Mouse (Mus musculus): ENCODE measurements around the gene Trim11. TPM values are rescaled to one million over a fixed set of nuclear protein-coding genes. Genes with fewer than 3 reads are reported as not detected.

The Trim11 gene
- total RNA-seq, 2 experiments from 2014 or later, result 25.6 to 26.1 TPM

DNA sequence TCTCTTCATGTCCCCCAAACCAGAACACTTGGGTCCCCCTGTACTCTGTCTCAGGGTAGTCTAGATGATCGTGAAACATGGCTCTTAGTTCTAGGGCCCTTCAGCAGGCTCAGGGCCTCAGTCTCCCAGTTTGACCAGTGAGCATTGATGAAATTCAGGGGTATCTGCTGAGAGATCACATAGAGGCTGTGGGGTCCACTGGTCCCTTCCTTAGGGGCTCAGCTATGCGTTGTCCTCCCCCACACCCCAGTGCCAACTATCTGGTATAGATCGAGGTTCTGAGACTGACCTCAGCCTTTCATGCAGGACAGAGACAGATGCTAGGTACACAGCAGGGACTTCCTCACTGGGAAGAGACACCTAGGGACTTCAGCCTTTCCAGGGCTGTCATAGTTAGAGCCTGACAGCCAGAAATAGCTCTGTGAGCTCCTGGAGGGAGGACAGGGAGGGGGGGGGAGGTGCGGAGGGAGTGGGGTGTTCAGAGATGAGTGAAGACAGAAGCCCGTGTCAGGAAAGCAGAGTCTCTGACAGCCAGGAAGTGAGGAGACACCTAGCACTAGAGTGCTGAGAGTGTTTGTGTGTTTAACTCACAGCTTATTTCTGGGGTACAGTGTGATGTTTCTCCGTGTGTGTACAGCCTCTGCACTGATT is 5.9 kb downstream of the Trim11 start:
- no peak for DNase-seq (ENCODE audit: extremely low spot score in 1 of 2, low spot score in 2 of 2)
- no peak for TF ChIP-seq CTCF (IDR thresholded peaks at IDR 0.05)

GRCm38 (mm10) chr11:58984657-58985056 is 6.8 kb downstream of the Trim11 start:
- no peak for DNase-seq (ENCODE audit: extremely low spot score in 1 of 2, low spot score in 2 of 2)
- H3K27ac ChIP-seq, result no peak overlapping the region
- intact Hi-C loops (cut with DNase I), result no loop called here
- TF ChIP-seq CTCF (IDR thresholded peaks at IDR 0.05), result no peak
- no peak overlapping the region for H3K4me3 ChIP-seq

More for the DNA sequence above, 5.9 kb downstream of the Trim11 start:
- Histone ChIP-seq H3K4me3 (no peak overlapping the region), H3K27ac (no peak overlapping the region)
- intact Hi-C loops (cut with DNase I), result no loop called here

GRCm38 (mm10) chr11:58985299-58985917 is 7.5 kb downstream of the Trim11 start:
- intact Hi-C loops (cut with DNase I), result no loop called here
- no peak overlapping the region for H3K4me3 ChIP-seq
- no peak overlapping the region for H3K27ac ChIP-seq
- TF ChIP-seq CTCF (IDR thresholded peaks at IDR 0.05), result no peak
- no peak for DNase-seq (ENCODE audit: extremely low spot score in 1 of 2, low spot score in 2 of 2)

DNA sequence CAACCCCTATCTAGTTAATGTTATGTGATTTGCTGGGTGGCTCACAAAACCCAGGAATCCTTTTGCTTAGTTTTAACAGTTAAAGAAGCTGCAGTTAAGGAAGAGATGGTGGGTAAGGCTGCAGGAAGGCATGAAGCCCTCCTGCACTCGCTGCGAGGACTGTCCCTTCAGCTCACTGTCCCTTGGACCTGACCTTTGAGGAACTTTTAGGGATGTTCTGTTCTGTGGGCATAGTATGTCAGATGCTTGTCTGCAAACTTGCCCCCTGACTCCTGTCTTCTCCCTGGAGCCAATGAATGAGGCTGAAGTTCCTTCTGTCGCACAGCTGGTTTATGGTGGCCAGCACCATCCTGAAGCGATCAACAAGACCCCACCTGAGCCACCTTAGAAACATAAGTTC is 11.3 kb downstream of the Trim11 start:
- intact Hi-C loops (cut with DNase I), result no loop called here
- DNase-seq (ENCODE audit: extremely low spot score in 1 of 2, low spot score in 2 of 2), result no peak
- no peak for TF ChIP-seq CTCF (IDR thresholded peaks at IDR 0.05)

GRCm38 (mm10) chr11:58990141-58990540 is 12.2 kb downstream of the Trim11 start:
- TF ChIP-seq CTCF (IDR thresholded peaks at IDR 0.05), result no peak
- no peak for DNase-seq (ENCODE audit: extremely low spot score in 1 of 2, low spot score in 2 of 2)
- intact Hi-C loops (cut with DNase I), result no loop called here
- H3K27ac ChIP-seq, result no peak overlapping the region
- H3K4me3 ChIP-seq, result no peak overlapping the region

More for the DNA sequence above, 11.3 kb downstream of the Trim11 start:
- Histone ChIP-seq H3K4me3 (no peak overlapping the region), H3K27ac (no peak overlapping the region)

DNA sequence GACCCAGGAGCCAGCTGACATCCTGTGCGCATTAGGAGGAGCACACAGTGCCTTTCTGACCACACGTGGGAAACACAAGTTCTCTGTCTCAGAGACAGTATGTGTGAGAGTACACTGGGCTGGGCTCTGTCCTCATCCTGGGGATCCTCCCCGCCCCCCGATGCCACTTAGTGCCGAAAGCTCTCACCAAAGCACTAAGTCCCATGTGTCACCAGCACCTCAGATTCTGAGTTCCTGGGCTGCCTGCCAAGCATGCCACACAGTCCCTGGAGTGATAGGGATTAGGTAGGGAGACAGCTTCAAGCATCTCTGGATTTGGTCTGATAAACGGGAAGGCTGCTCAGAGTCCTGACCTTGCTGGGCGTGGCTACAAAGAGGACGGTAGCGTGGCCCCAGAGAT is 12.9 kb downstream of the Trim11 start:
- Histone ChIP-seq H3K27ac (no peak overlapping the region), H3K4me3 (no peak overlapping the region)
- intact Hi-C loops (cut with DNase I), result no loop called here
- no peak for TF ChIP-seq CTCF (IDR thresholded peaks at IDR 0.05)
- DNase-seq (ENCODE audit: extremely low spot score in 1 of 2, low spot score in 2 of 2), result no peak

DNA sequence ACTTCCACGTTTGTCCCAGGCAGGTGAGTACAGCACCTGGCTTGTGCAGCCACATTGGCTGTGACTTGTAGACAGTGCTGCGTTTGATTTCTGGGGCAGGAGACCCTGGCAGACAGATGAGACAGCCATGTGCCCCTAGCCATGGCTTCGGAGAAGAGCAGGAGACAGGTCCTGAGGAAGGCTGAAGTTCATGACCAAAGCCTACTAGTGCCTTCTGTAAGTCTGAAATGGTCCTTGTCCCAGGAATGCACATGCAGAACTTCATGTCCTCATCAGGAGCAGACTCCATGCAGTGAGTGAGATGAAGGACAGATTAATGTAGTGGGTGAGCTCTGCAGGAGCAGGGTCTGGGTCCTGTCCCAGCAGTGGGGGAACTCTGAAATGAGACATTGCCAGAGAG is 14.0 kb downstream of the Trim11 start:
- no peak for DNase-seq (ENCODE audit: extremely low spot score in 1 of 2, low spot score in 2 of 2)
- no peak for TF ChIP-seq CTCF (IDR thresholded peaks at IDR 0.05)
- intact Hi-C loops (cut with DNase I), result no loop called here
- Histone ChIP-seq H3K27ac (no peak overlapping the region), H3K4me3 (no peak overlapping the region)

GRCm38 (mm10) chr11:58993091-58993670 is 15.3 kb downstream of the Trim11 start:
- no peak for TF ChIP-seq CTCF (IDR thresholded peaks at IDR 0.05)
- intact Hi-C loops (cut with DNase I), result no loop called here

DNA sequence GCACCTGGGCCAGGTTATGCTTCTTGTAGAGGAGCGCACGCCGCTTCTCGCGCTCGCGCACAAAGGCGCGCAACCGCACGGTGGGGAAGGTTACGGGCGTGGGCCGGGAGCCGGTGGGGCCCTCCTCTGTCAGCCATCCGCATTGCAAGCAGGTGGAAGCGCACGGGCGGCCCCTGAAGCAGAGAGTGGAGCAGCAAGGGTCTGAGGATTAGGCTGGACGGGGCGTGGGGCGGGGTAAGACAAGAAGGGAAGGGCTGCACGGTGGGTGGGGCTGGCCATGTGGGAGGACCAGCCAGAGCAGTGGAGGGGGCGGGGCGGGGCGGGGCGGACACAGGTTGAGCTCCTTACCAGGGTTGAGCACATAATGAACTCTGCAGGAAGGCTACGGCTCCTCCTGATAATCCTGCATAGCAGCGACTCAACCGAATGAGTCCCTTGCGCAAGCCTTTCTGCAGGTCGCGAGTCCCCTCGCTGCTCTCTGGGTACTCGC is 16.5 kb downstream of the Trim11 start:
- H3K27ac ChIP-seq, result no peak overlapping the region
- H3K4me3 ChIP-seq, result peak overlapping the region; percentile 47
- intact Hi-C loops (cut with DNase I), result no loop called here
- TF ChIP-seq CTCF (IDR thresholded peaks at IDR 0.05), result peak; percentile 27
- DNase-seq (ENCODE audit: extremely low spot score in 1 of 2, low spot score in 2 of 2), result peak in 1 of 2 experiments; percentile 38

More at GRCm38 (mm10) chr11:58993091-58993670, 15.3 kb downstream of the Trim11 start:
- no peak overlapping the region for H3K4me3 ChIP-seq
- DNase-seq (ENCODE audit: extremely low spot score in 1 of 2, low spot score in 2 of 2), result no peak
- H3K27ac ChIP-seq, result no peak overlapping the region

DNA sequence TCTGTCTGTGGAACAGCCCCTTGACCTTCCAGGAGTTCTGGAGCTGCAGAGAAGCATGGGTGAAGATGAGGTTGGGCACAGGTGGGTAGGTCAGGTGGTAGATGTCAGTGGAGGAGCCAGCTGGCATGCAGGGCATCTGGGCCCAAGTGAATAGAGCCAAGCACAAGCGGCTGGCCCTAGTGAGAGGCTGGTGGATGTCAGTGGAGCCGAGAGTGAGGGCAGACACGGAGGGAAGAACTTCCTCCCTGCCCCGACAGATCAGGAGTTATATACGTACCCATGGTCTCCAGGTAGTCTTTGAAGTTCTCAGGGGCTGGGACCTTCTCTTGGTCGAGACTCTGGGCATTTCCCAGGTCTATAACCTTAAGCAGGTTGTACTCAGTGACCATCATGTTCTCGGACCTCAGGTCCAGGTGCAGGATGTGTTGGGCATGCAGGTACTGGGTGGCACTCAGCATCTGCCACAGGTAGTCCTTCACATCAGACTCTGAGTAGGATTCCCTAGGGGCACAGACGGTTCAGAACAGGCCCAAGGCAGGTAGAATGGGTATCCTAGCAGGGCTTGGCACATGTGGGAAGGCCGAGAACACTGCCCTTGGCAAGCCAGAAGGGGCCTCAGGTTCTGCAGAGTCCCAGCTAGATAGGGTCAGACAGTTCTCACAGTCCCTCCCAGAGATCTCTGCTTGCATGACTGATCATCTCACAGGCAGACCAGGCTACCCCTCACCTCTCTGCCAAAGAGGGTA is 17.3 kb downstream of the Trim11 start:
- no peak for DNase-seq (ENCODE audit: extremely low spot score in 1 of 2, low spot score in 2 of 2)
- no peak for TF ChIP-seq CTCF (IDR thresholded peaks at IDR 0.05)
- Histone ChIP-seq H3K4me3 (no peak overlapping the region), H3K27ac (no peak overlapping the region)
- intact Hi-C loops (cut with DNase I), result no loop called here

DNA sequence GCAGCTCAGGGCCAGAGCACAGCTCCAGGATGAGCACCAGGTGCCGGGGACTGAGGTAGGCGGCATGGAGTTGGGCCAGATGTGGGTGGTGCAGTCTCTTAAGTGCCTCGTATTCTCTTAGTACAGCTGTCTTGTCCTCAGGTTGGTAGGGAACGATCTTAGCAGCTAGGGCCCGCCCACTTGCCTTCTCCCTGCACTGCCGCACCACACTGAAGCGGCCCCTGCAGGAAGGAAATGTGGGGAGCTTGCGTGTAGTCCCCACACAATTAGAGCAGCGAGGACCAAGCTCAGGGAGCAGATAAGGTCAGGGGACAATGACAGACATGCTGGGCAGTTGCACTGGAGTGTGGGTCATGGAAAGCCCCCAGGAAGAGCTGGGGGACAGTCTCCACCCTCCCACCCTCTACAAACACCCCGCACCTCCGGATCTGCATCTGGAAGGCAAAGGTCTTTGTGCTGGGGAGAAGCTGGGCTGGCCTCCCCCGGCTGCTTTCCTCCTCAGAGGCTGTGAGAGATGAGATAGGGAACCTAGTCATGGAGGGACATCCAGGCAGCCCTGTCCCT is 18.0 kb downstream of the Trim11 start:
- no peak overlapping the region for H3K4me3 ChIP-seq
- intact Hi-C loops (cut with DNase I), result no loop called here
- no peak for DNase-seq (ENCODE audit: extremely low spot score in 1 of 2, low spot score in 2 of 2)
- peak; percentile 26 for TF ChIP-seq CTCF (IDR thresholded peaks at IDR 0.05)
- no peak overlapping the region for H3K27ac ChIP-seq
